Mouse (Mus musculus) ES-Bruce4 (cell line): ENCODE results near the gene Rhox13.

Experiments
- CTCF ChIP-seq: IDR thresholded peaks from one replicate; pipeline ENCODE4 v1.8.1; 2011; ENCODE audit warnings: low read depth, low read length
- EP300 ChIP-seq: IDR thresholded peaks from 2 replicates; pipeline ENCODE4 v1.6.1; 2011; ENCODE audit warnings: low read depth, low read length; ENCODE audit not compliant: insufficient read depth
- POLR2A ChIP-seq: IDR thresholded peaks from one replicate; pipeline ENCODE4 v1.8.1; 2011; ENCODE audit warnings: low read length; ENCODE audit not compliant: insufficient read depth

GRCm38 (mm10) chrX:38159097-38159496 lies 38.1 kb downstream of the Rhox13 start:
- no peak for TF ChIP-seq CTCF
- no peak for TF ChIP-seq POLR2A
- no peak for TF ChIP-seq EP300
